Mouse (Mus musculus) CD4-positive, CD25-positive, alpha-beta regulatory T cell, adult 9 weeks (primary cell): Measurements from ENCODE around the gene Phtf1. TPM values are rescaled to one million over a fixed set of nuclear protein-coding genes. Genes with fewer than 3 reads are reported as not detected.

Experiments used
- polyA plus RNA-seq: library from polyadenylated mRNA; unstranded; fragments of 100-300 nt; shearing (Covaris generic); gene quantifications from one replicate; pipeline ENCODE4 v1.2.1, GENCODE M21; 2017

The Phtf1 gene
- polyA plus RNA-seq = 7.3 TPM

GRCm38 (mm10) chr3:103967861-103968691 is at the start of gene Phtf1:
Phtf1 (plus strand) TSS chr3:103968110.

Other genes with a start within 250 kb of the Phtf1 start
- gene Olfml3, start 230.1 kb upstream of the Phtf1 start, polyA plus RNA-seq = 0.33 TPM
- gene Gm10964, start 228.7 kb upstream of the Phtf1 start, polyA plus RNA-seq = not detected
- gene Hipk1, start 176.5 kb upstream of the Phtf1 start, polyA plus RNA-seq = 15.2 TPM
- gene Dclre1b, start 158.7 kb upstream of the Phtf1 start, polyA plus RNA-seq = 37.2 TPM
- gene Ap4b1, start 158.6 kb upstream of the Phtf1 start, polyA plus RNA-seq = 40.6 TPM
- gene Gm43064, start 158.5 kb upstream of the Phtf1 start, polyA plus RNA-seq = 0.21 TPM
- gene Bcl2l15, start 135.5 kb upstream of the Phtf1 start, polyA plus RNA-seq = 1.9 TPM
- gene Ptpn22, start 108.3 kb upstream of the Phtf1 start, polyA plus RNA-seq = 309 TPM
- gene Rsbn1, start 54.0 kb upstream of the Phtf1 start, polyA plus RNA-seq = 8.7 TPM